Mouse (Mus musculus): ENCODE data around the gene Slc24a2. TPM values are rescaled to one million over a fixed set of nuclear protein-coding genes. Genes with fewer than 3 reads are reported as not detected.

Gene Slc24a2
- under 1 TPM in 1 of 3 experiments, not detected in 2; 0.03 TPM for polyA plus RNA-seq (2017; shearing (Covaris generic))

DNA sequence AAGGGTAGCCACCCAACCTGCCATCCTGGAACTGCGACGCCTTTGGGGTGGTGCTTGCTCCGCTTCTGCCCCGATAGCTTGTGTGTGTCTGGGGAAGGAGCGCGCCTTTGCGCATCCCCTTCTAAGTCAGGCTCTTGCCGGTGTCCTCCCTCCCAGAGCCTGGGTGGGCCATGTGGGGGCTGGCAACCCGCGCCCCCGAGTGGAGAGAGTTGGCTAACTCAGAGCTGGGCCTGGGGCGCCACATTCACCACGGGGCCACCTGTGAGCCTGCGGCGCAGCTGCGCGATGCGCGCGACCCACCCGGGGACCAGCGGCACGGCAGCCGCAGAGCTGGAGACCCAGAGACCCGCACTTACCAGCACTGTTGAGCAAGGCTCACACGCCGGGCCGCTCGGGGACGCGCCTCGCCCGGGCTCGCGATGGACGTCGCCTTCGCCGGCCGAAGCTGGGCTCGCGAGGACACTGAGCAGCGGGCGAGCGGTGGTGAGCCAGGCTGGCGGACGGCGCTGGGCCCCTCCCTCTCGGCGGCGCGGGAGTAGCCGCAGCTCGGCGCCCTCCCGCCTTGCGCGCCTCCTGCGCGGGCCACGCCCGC is at the start of gene Slc24a2:
TSS of gene Slc24a2 (minus strand) at position 518 of the 592 bp plus-strand sequence.
- ATAC-seq, result no peak

DNA sequence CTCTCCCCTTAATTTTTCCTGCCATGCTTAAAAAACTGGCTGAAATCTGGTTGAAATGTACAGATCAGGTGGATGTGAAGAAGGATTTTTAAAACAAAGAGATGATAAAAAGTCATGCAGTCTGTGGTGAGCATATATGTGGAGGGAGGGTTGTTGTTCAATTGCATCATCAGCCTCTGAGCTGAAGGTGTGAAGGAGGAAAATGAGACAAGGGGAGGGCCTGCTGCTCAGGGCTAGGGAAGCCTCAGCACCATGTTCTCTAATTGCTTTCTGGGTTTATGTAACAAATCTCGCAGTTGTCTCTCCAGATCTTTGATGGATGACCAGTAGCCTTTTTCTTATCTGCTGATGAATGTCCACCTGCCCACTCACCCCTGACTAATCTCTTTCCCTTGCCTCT is 44.5 kb upstream of the Slc24a2 start:
- no peak for ATAC-seq

DNA sequence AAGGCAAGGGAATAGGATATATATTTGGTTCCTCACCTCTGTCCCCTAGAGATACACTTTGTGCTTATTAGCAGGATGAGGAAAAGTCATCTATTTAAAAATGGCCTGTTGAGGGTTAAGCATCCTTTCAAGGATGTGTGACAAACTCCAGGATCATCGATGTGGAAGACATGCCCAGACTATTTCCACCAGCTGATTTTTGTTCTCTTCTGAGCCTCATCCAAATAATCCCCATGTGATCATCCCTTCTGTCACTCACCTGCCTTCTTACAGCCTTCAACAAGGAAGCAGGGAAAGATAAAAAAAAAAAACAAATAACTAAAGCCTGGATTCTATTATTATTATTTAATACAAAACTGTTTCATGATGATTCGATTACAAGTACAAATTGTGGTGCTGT is 44.0 kb upstream of the Slc24a2 start:
- no peak for ATAC-seq

DNA sequence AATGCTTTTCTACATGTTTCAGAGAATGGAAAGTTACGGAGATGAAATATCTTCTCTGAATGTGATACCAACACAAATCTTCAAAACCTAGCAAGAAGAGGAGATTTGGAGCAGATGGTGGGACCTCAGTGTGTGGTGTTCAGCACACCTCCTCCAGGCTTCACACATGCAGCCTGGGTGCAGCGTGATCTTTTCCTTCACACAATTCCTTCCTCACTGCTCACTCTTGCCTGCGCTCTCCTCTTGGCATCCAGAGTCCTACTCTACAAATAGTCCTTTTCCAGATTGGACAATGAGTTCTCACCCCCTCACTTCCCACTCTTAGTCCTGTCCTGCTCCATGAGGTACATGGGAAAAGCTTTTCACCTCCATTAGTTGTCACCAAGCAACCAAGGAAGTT is 43.2 kb upstream of the Slc24a2 start:
- no peak for ATAC-seq

DNA sequence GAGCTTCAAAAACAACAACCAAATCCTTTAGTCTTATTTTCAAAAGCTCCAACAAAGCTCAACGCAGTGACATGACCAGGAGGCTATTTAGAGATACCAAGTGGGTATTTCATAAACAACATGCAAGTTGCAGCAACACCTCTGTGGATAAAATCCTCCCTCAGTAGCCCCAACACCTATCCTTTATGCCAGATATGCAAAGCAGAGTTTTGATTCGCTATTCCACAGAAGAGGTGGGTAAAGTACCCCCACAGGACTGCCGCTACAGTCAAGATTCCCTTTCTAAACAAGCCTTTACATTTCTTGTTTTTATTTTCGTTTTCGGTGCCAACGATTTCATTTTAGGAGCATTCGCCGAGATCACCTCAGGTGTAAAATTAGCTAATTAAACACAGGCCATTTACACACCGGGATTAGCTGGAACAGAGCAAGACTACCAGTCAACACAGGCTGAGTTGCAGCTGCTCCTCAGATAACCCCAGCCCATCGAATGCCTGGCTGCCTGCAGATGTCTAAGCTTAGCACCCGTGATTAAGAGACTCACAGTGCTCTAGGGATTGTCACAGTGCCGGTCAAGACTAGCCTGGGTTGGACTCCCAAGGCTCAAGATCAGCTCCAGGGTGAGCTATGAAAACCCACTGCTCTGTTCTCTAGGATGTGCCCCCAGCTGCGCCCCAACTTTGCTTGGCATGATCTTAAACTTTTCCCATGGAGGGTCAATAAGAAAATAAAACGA is 885 bp downstream of the Slc24a2 start:
- no peak for ATAC-seq

DNA sequence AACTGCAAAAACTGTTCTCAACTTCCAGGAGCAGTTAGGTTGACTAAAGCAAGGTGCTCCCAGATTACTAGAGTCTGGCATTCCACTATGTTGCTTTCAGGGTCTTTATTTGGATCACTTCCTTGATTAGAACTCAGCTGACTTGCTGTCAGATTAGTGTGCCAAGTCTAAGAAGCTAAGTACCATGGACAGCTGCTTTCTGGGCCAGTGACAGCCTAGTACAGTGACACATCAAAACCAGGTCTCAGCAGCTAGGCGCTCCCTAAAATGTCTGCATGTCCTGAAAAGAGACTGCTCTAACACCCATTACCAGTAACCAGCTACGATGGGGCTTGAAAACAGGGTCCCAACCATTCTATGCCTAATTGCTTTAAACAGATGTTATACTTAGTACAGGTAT is 8.7 kb downstream of the Slc24a2 start:
- ATAC-seq, result no peak

DNA sequence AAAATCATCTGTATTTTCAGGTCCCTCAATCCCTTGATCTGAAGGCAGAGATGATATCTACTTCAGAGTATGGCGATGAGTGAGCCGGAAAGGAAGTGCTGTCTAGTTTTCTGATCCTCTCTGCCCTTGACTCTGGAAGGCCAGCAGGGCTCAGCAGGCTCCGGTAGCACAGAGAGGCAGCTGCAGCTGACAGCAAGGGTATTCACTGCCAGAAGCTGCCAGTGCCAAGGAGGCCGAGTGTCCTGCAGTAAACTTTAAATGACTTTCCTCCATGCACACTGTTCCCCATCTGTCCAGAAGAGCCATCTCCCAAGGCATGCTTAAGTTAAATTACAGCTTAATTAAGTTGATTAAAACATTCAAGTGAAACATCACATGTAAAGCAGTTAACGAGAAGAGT is 12.1 kb downstream of the Slc24a2 start:
- no peak for ATAC-seq

DNA sequence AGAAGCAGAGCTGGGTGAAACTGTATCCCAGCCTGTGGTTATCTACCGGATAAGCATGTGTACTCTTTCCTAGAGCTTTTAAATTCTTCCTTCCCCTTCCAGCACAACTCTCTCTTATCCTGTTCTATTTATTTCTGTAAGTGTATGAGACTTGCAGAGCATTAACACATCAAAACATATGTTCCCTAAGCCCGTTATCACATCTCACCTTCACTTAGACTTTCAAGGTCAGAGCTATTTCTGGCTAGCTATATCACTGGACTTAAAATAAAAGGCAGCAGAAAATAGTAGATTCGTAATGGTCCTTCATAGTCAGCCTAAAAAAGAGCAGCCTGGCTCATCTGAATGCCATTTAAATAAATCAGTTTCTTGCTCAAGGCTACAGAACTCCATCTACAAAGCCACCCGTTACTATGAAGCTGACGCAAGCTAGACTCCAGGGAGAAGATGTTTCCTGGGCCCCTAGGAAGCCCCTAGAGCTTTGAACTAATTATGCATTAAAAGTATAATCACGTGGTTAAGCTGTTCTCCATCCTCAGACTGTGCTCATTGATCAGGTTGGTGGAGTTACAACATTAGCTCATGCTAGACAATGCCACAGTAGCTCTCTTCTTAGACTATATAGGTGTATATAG is 18.8 kb downstream of the Slc24a2 start:
- no peak for ATAC-seq

DNA sequence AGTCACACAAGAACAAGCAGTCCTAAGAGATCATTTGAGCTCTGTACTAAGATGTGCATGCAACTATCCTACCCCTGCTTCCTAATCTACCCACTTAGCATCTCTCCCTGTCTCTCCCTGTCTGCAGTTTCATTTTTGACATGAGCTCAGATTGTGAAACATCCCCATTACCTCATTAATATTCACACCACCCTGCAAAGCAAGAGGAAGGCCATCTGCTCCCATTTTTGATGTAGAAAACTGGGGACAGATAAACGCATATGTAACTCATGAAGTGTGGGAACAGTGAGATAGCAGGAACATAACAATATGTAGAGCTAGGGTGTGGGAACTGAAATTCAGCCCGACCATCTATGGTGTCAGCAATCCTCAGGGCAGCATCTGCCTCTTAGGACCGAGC is 19.7 kb downstream of the Slc24a2 start:
- ATAC-seq, result no peak

DNA sequence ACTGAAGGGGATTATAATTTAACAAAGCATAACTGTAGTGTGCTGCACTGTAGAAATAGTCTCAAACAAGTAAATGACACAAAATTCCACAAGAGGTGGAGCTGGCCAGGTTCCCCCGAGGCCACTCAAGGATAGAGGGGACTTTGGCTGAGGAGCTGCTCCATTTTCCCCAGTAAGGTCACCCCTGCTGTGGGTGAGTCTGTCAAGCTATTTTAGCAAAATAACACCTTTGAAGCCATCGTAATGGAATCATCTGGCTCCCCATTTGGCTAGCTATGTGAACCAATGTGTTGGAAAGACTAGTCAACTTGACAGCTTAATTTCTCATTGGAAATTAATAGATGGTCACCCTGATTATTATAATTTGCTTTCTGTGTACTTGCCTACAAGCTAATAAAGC is 28.2 kb downstream of the Slc24a2 start:
- ATAC-seq, result no peak

DNA sequence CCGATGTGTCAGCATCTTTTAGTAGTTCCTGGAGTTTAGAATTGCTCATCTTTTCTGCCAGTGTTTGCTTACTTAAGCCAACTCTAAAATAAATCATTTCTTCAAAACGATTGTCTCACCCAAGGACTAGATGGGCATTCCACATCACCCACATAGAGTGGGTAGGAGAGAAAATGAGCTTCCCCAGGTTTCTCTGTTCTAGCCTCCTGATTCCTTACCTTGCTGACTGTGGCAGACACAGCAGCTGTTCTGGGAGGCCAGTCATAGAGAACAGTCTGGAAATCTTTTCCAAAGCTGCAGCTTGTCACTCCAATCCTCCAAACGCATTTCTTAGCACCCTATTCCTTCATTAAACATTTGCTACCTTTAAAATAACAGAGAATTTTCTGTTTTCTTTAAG is 29.0 kb downstream of the Slc24a2 start:
- ATAC-seq, result no peak

DNA sequence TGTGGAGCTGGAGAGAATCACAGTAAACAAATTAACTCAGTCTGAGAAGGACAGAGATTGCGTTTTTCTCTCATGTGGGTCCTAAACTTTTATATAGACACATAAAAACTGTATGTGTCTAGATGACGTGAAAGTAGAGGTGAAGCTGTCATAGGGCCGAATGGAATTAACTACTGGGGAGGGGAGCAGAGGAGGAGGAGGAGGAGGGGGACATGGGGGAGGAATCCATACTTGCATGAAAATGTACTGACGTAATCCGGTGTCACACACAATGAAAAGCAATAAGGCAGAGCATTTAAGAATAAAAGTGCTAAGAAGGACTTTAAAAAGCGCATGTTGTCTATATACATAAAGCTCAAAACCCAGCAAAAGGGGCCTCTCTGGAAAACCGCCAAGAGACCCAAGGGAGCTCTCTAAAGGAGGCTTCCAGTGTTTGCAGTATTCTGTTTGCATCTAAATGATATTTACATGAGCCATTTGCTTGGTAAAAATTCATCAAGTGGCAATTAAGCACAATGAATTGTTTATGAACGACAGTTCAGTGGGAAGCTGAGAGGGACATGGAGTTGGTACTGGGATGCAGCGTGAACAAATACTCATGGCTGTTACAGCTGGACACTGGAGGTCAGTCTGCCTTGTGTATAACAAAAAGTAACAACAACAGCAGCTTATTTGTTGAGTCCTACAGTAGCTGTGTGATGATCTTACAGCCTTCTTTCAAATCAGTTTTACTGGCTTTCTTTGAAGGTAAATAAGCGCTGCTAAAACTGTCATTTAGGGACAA is 45.9 kb downstream of the Slc24a2 start:
- ATAC-seq, result no peak

DNA sequence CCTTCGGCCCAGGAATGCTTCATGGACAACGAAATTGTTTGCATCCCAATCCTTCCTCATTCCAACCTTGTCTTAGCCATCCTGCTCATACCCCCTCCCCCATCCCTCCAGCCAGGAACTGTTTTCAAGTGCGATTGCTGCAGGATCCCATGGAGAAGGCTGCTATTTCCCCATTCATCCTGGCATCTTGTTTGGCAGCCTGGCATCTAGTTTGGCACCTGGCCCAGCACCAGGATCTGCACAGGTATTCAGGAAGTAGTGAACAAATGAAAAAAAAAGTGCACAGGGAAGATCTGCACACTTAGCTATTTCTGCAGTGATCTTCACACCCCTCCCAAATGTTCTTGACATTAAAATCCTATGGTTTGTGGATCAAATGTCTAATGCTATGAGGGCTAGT is 53.2 kb downstream of the Slc24a2 start:
- no peak for ATAC-seq

DNA sequence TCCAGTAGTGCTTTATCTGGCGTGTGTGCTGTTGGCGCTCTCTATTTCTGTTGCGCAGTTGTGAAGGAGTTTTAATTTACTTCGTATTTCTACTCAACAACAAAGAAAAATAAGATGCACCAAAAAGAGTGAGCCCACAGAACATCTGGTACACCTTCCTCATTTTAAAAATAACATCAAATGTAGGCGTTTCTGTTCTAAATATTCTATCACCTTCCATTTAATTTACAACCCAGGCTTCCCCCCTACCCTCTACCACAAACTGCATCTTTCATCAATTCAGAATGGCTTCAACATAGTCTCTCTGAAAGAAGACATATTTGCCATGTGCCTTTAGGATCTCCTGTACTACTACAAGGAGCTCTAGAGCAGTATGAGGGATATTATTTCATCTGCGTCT is 66.3 kb downstream of the Slc24a2 start:
- ATAC-seq, result no peak

DNA sequence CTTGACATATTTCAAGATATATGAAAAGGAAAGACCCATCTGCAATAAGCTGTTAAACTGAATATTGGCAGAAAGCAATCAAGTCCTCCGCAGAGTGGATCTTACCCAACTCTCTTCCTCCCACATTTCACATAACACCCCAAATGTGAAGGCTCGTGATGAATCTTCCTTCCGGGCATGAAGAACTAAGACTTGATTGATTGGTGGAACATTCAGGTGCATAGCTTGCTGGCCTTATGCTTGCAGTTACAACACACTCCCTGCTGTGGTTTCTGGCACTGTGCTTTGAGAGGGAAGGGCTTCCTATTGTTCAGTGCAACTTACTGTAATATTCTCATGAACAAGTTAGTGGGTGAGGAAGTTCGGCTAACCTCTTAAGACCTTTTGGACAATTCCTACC is 72.2 kb downstream of the Slc24a2 start:
- no peak for ATAC-seq

DNA sequence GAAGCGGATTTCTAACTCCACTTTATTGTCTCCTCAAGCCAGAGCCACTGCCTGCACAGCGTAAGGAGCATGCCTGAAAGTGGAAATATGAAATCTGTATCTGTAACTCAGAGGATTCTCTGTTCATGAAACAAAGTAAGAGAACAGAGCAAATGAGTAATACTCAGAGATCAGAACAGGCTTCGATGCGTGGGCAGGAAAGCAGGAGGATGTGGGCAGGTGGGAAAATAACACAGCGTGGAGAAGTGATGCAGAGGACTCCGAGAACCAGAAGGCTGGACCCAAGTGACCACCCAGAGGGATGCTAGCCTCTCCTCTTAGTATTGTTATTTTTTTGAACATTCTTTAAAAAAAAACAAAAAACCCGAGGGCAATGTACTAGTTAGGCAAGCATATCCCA is 78.3 kb downstream of the Slc24a2 start:
- ATAC-seq, result no peak

DNA sequence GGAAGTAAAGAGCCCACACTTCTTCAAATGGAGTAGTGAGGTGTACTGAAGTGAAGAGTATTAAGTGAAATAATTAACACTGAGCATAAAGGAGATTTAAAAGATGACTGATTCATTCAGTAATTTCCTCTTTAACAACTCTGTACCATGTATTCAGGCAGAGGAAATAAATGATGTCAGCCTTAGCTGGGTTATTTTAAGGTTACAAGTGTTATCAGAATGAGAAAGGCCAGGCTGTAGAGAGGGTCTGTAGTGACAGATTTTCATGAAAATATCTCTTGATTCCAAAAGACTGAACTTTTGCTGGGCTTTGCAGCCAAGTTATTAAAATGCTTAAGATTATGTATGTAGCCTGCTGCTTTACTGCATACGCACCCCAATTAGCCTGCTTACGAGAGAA is 80.7 kb downstream of the Slc24a2 start:
- no peak for ATAC-seq

DNA sequence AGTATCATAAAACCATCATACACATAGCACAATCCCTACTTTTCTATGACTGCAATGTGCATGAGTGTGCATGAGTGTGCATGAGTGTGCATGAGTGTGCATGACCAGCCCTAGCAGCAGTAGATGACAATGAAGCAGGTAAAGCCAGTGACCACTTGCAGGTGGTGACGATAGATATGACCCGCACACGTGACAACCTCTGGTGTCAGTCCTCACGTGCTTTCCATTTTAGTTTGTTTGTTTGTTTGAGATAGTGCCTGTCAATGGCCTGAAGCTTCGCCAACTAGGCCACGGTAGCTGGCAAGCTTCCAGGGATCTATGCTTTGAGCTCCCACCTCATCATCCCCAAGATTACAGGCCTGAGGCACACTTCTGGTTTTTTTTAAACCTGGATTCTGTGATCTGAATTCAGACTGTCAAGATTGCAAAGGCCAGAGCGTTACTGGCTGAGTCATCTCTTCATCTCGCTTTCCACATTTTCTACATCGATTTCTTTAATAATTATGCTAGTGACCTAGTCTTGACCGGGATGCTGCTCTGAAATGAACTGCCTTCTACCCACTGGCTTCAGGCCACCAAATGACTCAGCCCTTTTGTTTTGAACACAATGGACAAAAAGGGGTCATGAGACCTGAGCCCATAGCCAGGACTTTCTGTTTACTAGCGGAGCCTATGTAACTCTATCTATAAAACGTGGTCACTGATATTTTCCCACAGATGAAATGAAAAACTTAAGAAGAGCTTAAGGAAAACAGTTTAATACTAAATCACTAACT is 88.5 kb downstream of the Slc24a2 start:
- ATAC-seq, result no peak

DNA sequence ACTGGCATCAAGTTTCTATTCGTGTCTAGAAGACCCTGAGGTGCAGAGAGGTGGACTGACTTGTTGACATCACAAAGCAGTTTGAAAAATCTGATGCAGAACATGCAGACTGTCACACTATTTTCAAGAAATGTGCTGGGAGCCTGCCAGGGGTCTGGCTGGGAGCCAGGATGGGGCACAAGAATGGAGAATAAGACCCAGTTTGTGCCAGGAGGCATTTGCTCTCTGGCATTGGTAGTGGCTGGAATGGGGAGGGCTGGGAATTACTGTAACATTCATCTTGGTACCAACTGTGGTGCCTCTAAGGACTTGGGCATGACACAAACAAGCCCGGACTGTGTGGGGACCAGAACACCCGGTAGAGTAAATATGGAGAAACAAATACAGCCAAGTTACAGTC is 89.4 kb downstream of the Slc24a2 start:
- no peak for ATAC-seq

DNA sequence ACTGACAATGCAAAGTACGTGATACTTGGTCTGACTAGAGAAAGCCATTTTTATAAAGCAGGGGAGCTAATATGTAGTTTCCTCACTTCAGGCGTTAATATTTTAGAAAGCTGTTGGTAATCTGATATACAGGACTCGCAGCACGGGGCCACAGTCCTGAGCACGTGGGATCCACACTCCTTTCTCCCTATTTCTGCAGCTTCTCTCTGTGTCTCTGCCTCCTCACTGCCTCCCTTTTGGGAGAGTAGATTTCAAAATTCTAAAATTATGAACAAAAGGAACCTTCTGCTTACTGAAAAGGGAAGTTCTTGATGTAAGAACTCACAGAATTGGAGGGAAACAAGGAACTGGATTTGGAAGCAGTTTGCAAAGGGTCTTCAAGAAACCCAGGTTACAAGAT is 97.8 kb downstream of the Slc24a2 start:
- no peak for ATAC-seq

DNA sequence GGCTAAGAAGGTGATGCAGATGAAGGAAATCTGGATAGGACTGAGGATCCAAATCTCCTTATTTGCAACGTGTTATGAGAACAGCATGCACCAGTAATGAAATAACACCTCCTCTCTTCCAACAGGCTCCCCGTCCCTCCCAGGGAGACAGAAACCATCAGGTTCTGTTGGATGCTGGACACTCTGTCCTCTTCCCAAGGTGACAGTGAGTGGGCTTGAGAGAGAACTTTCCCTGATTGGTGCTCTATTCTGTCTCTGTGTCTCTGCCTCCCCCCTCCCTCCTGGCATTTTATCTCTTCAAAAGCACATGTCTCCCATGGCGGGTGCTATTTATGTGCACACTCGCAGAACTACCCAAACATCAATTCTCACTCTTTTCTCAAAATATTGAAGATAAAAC is 103.5 kb downstream of the Slc24a2 start:
- no peak for ATAC-seq

DNA sequence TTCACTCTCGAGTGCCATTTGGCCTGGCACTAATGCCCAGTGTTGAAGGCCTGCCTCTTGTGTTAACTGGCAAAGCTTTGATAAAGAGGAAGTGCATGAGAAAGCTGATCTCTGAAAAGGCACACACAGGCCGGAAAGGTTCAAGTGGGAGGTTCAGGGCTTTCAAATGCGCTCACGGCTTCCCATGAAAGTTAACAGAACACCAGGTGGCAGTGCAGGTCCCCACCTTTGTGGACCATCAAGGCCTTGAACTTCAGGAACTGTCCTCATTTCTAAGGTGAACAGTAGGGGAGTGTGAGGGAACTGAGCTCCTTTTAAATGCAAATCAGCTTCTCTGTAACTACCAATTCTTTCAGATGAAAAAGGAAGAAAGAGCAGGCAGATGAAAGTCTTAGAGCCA is 110.5 kb downstream of the Slc24a2 start:
- no peak for ATAC-seq

DNA sequence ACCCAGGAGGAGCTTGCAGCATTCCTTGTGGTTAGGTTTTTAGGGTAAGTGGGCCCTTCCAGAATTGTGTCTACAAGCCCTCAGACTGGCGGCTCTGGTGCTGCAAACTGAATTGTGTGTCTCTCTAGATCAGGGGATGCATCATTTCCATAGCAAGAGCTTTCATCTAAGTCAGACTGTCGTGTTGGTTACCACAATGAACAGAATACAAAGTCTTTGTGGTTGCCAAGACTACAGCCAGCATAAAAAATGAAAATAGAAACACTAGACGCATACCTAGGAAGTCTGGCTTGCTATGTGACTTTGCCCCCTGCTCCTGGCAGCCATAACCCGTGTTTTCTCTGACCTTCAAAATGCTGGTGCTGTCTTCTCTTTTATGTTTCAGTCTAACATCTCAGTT is 114.6 kb downstream of the Slc24a2 start:
- ATAC-seq, result no peak

All from inflammation-experienced regulatory T-cells, adult 6 months (primary cell).